Mouse (Mus musculus): Measurements from ENCODE around the gene Rufy3.

- TF ChIP-seq CTCF (IDR thresholded peaks at IDR 0.05; ENCODE audit: low read depth) (no peak), EP300 (IDR thresholded peaks at IDR 0.05; ENCODE audit: low read depth) (no peak)
Measured at GRCm38 (mm10) chr5:88652589-88652988, 87.7 kb downstream of the Rufy3 start.

All from liver, postnatal 0 days (tissue).